Mouse (Mus musculus): ENCODE results near the gene Lzts2.

The Lzts2 gene

DNA sequence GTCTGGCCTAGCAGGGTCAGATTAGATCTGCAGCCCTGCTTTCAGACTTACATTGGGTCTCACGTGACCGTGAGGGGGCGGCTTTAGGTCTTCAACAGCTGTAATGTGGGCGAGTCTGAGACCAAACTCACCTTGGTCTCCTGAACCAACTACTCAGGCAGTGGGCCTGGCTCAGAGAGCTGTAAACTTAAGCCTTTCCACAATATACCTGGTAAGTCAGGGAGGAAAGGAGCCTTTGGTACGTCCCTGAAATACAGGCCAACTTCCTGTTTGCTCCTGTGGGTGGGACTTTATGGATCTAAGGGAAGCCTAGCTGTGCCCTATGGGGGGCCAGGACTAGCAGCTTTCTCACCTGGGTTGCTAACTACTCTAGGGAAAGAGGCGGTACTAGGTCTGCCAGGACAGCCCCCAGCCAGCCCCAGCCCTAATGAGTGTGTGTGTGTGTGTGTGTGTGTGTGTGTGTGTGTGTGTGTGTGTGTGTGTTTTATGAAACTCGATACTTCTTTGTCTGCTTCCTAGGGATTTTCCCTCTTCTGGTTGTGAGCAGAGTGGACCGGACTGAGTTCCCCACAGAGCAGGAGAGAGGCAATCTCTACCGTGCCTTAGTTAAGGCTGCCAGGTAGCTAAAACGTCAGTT, at the start of gene Lzts2:
Lzts2 (plus strand) TSS at position 80 of the 637 bp plus-strand sequence.
- peak; percentile 74 for DNase-seq (ENCODE audit: low spot score)

DNA sequence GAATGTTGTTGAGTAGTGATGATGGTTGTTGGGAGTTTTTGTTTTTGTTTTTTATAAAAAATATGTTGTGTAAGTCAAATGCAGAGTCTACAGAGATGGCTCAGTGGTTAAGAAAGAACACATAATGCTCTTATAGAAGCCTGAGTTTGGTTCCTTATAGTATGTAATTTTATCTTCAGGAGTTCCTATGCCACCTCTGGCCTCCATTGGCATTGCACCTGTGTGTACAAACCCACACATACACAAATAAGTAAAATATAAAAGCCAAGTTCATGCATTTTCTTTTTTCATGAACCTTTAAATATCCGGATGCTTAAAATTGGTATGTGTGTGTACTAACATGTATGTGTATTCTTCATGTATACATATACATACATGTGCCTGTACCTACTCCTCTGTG, 48.2 kb upstream of the Lzts2 start:
- no peak for DNase-seq (ENCODE audit: low spot score)

DNA sequence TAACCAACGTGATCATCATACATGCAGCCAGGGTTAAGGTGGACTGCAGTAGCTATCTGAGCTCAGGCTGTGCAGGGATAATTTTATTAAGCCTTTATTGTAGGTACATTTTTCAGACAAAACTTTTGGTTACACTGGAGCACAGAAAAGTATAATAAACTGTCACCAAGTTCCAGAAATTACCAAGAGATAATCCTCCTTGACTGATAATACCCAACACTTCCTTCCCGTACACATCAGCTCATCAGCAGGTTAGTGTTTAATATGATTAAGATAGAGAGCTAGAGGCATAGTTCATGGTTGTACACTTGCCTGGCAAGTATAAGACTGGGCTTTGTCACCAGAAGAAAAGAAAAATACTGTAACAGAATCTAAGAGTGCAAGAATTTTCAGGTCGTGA, 45.9 kb upstream of the Lzts2 start:
- no peak for DNase-seq (ENCODE audit: low spot score)

DNA sequence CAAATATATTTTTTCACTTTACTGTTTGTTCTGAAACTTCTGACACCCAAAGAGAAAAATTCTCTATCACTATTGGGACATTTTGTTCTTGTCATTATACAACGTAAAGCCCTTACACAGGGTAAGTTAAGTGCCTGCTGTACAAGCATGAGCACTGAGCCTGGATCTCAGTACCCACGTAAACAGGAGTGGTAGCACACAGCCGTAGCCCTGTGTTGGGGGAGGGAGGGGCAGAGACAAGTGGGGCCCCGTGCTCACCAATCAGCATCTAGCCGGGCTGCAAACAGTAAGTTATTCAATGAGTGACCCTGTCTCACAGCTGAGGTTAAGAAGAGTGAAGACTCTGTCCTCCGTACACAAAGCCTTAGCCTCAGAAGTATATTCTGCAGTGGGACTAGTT, 37.6 kb upstream of the Lzts2 start:
- no peak for DNase-seq (ENCODE audit: low spot score)

DNA sequence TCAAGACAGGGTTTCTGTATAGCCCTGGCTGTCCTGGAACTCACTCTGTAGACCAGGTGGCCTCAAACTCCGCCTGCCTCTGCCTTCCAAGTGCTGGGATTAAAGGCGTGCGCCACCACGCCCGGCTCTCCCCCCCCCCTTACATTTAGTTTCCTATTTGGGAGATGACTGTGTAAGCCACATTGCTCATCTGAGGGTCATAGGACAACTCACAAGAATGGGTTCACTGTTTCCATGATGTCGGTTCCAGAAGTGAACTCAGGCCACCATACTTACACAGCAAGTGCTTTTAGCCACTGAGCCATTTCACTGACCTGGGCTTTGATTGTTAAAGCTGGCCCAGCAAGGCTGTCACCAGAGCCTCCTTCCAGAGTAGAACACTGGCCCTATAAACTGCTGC, 37.1 kb upstream of the Lzts2 start:
- no peak for DNase-seq (ENCODE audit: low spot score)

DNA sequence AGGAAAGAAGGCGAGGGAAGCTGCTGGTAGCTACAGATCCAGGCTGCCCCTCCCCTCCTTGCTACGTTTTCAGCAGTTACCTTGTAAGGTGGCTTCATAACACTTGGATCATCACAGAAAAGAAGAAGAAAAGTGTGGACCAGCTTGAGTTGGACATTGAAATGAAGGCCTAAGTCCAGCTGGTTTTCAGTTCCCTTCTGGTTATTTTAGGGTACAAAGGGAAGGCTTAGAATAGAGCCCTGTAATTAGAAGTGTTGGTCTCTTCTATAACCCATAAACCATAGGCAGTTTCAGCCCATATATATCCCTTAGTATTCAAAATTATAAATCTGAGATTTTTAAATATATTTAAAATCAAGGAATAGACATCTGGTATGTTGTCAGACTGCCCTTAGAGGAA, 33.4 kb upstream of the Lzts2 start:
- DNase-seq (ENCODE audit: low spot score): no peak

DNA sequence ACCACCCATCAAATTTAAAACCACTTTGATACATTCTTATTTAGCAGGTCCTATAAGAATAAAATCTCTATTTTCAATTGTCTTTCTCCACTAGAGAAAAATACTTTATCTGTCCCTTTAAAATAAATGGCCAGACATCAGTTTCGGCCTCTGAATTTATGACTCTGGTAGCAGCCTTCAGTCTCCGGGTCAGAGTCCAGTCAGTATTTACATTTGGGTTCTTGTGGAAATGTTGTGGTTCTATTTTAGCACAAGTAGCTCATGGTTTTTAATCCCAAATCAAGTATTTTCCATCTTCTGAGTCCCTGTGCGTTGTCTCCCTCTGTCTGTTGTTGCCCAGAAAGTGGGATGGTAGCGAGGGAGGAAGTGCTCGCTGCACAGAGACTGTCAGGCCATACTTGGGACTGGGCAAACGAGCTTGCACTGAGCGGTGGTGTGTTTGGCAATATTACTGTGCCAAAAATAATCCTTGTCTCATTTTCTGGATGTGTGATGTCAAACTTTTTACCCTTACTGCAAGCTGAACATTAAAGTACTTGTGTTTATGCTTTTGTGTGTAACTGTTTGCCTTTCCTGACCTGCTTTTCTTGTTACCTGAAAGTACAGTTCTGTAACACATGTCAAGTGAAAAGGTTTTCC, 31.6 kb upstream of the Lzts2 start:
- DNase-seq (ENCODE audit: low spot score): no peak

DNA sequence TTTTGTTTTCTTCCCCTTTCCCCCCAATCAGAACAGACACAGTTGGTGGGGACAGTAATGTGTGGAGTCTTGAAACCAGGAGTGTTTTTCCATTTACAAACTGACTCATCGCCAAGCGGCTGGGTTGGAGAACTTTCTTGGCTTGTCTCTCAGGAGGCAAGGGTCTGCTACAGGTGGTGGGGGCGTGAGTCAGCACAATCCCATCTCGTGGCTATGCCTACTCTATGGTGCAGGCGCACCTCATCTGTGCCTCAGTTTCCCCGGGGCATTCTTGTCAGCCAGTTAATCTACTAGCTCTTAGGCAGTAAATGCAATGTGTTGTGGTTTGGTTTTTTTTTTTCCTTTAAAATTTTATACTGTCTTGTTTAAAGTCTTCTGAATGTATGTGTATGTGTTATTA, 30.8 kb upstream of the Lzts2 start:
- DNase-seq (ENCODE audit: low spot score): no peak

DNA sequence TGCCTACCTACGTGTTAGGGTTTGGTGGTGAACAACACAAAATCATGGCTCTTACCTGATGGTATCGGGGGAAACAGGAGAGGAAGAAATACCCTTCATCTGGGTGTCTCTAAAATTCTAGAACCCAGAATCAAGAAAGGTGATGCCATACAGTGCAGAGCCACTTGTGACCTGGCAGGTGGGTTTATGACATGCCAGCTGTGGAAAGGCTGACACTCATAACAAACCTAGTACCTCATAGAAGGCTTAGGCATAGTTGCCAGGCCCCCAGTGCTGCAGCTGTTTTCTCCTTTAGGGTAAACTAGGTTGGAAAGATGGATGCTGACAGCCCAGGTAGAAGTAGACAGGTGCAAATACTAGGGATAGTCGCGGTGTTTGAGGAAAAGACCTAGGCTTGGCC, 29.8 kb upstream of the Lzts2 start:
- no peak for DNase-seq (ENCODE audit: low spot score)

DNA sequence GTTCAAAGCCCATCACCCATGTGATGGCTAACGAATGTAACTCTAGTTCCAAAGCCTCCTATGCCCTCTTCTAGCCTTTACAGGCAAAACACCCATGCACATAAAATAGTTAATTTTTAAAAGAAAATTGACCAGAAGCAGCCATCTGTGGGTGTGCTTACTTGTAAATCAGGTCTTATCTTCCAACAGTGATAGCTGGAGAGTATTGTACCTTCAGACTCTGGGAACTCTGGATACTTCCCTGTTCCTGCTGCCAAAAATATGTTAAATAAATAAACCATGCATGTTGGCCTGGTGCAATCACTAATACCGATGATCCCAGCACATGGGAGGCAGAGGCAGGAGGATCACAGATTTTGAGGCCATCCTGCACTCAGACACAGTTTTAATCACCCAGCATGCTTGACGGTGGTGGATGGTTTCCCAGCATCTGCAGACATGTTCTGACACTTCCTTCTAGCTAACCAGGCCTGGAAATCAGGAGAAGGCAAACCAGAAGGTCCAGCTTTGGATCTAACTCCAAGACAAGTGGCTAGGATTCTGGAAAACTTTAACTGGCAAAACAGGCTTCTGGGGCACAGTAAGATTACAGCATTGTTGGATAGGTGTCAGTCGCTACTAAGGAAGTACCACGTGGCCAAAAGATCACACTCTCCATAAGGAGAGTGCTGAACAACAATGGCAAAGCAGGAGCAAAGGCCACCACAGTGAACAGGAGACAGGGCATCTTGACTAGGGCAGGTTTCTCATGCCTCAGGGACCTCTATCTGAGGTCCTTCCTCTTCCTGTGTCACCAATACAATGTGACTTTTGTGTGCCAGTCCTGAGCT, 28.8 kb upstream of the Lzts2 start:
- DNase-seq (ENCODE audit: low spot score): no peak

DNA sequence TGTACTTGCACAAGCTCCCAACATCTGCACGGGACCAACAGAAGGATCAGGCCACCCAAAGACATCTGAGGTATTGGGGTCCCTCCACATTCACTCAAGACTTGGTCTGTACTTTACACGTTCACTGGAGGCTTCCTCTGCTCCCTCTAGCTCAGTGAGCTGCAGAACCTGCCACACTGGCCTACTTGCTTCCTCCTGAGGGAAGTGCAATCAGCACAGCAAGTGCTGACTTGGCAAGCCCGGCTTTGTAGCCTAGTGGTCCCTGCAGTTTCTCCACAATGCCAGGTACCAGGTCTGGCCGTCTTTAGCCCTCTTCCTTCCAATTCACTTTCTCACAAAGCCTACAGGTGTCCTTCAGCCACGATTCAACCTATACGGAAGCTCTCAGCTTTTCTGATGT, 27.2 kb upstream of the Lzts2 start:
- DNase-seq (ENCODE audit: low spot score): no peak

DNA sequence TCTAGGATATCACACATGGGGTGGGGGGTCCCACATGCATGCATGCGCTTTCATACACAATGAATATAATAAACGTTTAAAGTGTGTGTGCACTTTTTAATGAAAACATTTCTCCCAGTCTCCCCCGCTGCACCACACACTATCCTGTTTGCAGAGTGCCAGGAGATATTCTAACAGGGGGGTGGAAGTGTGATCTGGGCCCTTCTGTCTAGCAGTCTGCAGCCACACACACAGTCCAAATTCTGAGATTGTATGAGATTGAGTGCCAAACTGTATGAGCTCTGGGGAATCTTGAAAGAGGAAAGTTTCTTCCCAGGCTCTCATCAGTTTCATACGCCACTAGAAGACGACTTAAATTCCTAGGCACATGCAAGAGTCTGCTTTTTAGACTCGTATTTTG, 26.4 kb upstream of the Lzts2 start:
- DNase-seq (ENCODE audit: low spot score): no peak

DNA sequence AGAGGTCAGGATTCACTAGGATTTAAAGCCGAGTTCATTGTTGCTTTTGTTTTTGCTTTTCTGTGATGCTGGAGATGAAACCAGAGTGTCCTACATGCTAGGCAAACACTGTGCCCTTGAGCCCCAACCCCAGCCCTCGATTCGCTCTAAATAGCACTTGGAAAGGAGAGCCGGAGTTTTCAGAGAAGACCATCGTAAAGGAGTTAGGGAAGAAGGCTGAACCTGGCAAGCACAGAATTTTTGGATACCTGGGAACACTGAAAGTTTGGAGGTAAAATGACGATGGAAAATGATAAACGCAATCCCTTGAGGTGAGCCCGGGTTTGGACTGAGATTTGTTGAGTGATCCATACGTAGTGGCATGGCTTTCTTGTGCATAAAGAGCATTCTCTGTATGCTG, 25.9 kb upstream of the Lzts2 start:
- DNase-seq (ENCODE audit: low spot score): no peak

DNA sequence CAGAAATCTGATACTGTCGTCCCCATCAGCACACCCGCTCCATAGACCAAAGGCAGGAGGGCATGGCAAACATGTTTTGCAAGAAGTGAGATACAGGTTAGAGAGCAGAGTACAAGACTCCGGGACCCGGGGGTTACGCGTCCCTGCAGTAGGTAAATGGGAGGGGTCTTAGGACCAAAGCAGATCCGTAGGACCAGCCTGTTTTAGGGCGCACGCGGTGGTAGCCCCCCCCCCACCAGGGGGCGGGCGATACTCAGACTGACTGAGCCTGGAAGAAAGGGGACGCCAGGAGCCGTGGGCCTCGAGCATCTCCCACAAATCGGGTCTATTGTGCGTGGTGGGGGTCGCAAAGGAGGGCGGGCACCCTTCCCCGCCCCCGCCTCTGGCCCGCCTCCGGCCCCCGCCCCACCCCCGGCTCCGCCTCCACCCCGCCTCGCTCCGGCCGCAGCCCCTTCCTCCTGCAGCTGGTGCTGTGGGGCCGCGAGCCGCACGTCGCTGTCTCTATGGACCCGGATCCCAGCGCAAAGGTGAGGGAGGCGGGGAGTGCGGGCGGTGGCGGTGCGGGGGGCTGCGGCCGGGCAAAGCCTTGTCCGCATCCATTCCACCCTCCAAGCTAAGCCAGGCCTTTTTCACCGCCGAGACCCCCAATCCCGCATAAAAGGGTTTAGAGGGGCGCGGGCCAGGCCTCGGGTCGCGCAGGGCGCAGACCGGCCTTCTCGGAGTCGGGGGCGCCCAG, 25.2 kb upstream of the Lzts2 start, which contains the start of gene Sema4g:
Sema4g (plus strand) TSS at position 271 of the 736 bp plus-strand sequence.
- DNase-seq (ENCODE audit: low spot score): peak; percentile 74

DNA sequence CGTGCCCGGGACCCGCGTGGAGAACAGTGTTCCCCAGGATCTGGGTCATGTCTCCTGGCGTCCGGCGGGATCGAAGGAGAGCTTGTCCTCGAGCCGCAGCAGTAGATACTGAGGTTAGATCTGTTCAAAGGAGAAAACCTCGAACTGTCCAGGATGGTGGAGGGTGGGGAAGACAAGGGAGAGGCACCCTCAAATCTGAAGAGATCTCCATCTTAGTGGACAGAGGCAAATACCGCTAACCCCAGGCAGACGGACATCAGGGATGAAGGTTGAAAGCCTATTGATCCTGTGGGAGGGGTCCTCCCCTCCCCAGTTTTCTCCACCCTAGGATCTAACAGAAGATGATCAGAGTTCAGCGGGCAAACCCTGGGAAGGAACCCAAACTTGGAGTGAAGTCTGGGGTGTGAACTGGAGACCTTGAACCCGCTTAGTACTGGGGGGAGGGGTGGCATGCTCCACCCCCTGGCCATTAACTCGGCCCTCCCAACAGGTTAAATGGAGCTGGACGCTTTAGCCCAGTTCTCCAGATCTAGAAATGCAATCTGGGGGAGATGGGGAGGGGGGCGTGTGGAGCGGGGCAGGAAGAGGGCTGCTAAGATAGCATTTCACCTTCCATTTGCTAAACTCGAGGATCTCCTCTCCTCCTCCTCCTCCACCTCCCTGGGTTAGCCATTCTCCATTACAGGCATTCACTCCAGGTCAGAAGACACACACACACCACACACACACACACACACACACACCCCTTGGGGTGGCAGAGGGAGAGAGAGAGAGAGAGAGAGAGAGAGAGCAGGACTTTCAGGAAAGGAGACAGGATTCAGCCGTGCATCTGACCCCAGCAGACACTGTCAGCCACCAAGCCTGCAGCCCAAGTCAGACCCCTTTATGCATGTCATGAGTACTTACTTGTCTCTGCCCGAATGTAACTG, 24.4 kb upstream of the Lzts2 start:
- DNase-seq (ENCODE audit: low spot score): peak; percentile 42

DNA sequence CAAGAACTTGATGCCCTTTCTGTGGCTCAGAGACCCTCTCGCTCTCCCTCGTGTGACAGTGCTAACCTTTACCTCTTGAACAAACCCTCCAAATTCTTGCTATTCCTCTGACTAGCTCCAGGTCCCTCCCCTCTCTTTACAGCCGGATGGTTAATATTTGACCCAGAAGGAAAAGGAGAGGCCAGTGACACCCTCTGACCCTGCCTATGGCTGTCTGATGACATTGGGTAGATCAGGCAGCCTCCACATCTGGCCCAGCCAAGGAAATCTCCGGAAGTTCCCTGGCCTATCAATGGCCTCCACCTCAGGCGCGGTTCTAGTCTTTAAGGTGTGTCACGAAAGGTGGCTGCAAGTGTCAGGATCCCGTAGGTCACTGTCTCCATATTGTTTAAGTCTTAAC, 23.2 kb upstream of the Lzts2 start:
- peak; percentile 83 for DNase-seq (ENCODE audit: low spot score)

DNA sequence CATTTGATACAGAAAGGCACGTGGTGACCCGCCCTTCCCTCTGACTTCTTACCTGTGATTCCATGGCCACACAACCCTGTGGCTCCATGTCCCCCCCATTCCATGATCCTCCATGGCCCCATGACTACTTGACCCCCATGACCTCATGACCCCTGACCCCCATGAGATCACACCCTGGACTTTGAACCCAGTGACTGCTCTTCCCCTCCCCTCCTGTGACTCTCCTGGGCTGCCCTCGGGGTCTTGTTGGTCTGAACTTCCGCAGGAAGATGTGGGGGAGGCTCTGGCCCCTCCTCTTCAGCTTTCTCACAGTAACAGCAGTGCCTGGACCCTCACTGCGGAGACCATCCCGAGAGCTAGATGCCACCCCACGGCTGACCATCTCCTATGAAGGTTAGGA, 22.0 kb upstream of the Lzts2 start:
- DNase-seq (ENCODE audit: low spot score): peak; percentile 76

DNA sequence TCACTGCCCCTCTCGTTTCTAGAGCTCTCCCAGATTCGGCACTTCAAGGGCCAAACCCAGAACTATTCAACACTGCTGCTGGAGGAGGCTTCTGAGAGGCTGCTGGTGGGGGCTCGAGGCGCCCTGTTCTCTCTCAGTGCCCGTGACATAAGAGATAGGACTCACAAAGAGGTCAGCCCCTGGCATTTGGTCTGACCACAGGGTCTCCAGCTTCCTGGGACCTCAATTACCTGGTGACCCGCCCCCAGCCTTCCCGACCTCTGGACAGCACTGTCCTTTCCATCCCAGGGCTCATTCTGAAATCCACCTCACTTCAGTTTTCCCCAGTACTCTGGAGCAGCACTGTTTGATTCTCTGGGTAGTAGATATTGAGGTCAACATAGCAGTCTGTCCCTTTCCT, 21.5 kb upstream of the Lzts2 start:
- DNase-seq (ENCODE audit: low spot score): no peak

DNA sequence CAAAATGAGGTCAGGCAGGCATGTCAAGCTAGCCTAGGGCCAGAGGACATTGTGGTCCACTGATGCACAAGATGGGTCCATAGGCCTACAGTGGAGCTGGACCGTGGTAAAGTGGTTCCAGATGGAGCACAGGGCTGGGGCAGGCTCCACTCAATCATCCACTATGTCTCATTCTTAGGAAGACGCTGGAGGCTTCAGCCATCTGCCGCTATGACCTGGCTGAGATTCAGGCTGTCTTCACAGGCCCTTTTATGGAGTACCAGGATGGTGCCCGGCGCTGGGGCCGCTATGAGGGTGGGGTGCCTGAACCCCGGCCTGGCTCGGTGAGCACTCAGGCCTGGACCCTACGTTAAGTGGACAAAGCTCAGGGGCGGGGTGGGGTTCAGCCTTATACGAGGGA, 16.4 kb upstream of the Lzts2 start:
- no peak for DNase-seq (ENCODE audit: low spot score)

DNA sequence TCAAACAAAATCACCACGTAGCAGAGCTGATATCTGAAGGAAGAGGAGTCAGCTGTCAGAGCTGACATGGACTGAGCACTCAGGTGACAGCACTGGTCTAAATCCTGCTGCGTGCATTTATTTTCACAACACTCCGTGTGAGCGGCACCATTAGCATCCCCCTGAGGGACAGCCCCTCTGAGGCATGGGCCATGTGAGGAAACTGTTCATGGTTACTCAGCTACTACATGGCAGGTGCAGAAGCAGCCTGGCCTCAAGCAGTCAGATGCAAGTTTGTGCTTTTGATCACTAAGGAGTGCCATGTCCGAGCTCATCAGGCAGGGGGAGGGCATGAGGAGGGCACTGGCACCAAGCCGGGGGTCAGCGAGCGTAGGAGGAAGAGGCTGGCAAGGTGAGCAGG, 14.6 kb upstream of the Lzts2 start:
- no peak for DNase-seq (ENCODE audit: low spot score)

DNA sequence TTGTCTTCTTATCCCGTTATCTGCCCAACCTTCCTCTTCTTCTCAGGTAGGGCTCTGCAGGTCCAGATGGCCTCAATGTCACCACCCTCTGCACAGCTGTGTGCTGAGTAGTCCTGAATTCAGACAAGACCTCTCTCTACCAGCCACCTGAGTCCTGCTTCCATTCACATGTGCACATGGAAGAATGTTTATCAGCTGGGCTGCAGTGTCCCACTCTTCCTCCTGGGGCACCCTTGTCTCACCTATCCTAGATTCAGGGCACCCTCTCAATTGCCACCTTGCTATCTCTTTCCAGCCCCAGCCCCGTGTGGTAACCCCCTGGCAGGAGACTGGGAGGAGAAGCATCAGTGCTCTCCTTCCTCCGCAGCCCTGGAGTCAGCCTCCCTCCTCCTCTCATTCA, 11.9 kb upstream of the Lzts2 start:
- DNase-seq (ENCODE audit: low spot score): no peak
